Mouse (Mus musculus) heart, adult 2 months (tissue): ENCODE measurements around the gene Trim47. TPM values are rescaled to one million over a fixed set of nuclear protein-coding genes. Genes with fewer than 3 reads are reported as not detected.
A peak's percentile ranks its signal among the peaks of the same experiment; 100 is the strongest.

Experiments
- DNase-seq, 2 experiments: peaks; one replicate each; pipeline ENCODE4 v3.0.0; 2021
- H3K27ac ChIP-seq: fragments of 200-600 bp; 2 replicates; pipeline ENCODE4 v1.8.1; 2022
- H3K27me3 ChIP-seq: fragments of 200-500 bp; 2 replicates; pipeline ENCODE4 v1.6.1; 2012; ENCODE audit warnings: mild to moderate bottlenecking, low read length, inconsistent platforms, mixed read lengths; ENCODE audit not compliant: control insufficient read depth, insufficient read depth
- H3K36me3 ChIP-seq: fragments of 200-500 bp; 2 replicates; pipeline ENCODE4 v1.6.1; 2012; ENCODE audit warnings: low read length, inconsistent platforms; ENCODE audit not compliant: control insufficient read depth, insufficient read depth
- H3K4me1 ChIP-seq: fragments of 200-500 bp; 2 replicates; pipeline ENCODE4 v1.6.1; 2011; ENCODE audit warnings: low read length; ENCODE audit not compliant: control insufficient read depth, insufficient read depth
- H3K4me3 ChIP-seq: fragments of 200-600 bp; 2 replicates; pipeline ENCODE4 v1.8.1; 2022
- H3K79me2 ChIP-seq: fragments of 200-500 bp; replicated peaks from 2 replicates; pipeline ENCODE4 v1.6.1; 2012; ENCODE audit warnings: mild to moderate bottlenecking, inconsistent platforms, low read length, moderate library complexity, mixed read lengths; ENCODE audit not compliant: control insufficient read depth, insufficient read depth
- H3K9ac ChIP-seq: fragments of 200-500 bp; 2 replicates; pipeline ENCODE4 v1.6.1; 2012; ENCODE audit warnings: low read depth, mild to moderate bottlenecking, control low read depth, inconsistent platforms, low read length, mixed read lengths
- CTCF ChIP-seq: fragments of 200-600 bp; IDR thresholded peaks from 2 replicates; pipeline ENCODE4 v1.8.1; 2022; ENCODE audit warnings: antibody characterized with exemption, mild to moderate bottlenecking, moderate library complexity
- EP300 ChIP-seq: fragments of 200-500 bp; IDR thresholded peaks from 2 replicates; pipeline ENCODE4 v1.6.1; 2011; ENCODE audit warnings: low read depth, low read length, control low read depth; ENCODE audit not compliant: insufficient read depth
- POLR2A ChIP-seq: fragments of 200-500 bp; IDR thresholded peaks from 2 replicates; pipeline ENCODE4 v1.6.1; 2011; ENCODE audit warnings: mild to moderate bottlenecking, low read depth, low read length, control low read depth; ENCODE audit not compliant: insufficient read depth
- WGBS: fragments of 180-500 bp; shearing (Covaris S2); methylation state at CpG from one replicate; pipeline ENCODE4 v1.1.7; 2018; 5-methylcytosine and 5-hydroxymethylcytosine counted together
- intact Hi-C: fragments of 180-260 bp; cut with DNase I; formaldehyde crosslinking; loops from one replicate; pipeline ENCODE4 v1.15.1; 2025
- polyA plus RNA-seq: library from polyadenylated mRNA; depleted of rRNA; stranded (reverse); fragments of >200 nt; gene quantifications from 2 replicates; pipeline ENCODE4 v1.2.3, GENCODE M21; 2012
- total RNA-seq, 2 experiments: library from RNA; stranded (reverse); gene quantifications; 2 replicates each; pipeline ENCODE4 v1.2.3; 2021

The Trim47 gene
- total and polyA plus RNA-seq, 3 experiments = 23.1 to 29.5 (median 28.2) TPM

DNA sequence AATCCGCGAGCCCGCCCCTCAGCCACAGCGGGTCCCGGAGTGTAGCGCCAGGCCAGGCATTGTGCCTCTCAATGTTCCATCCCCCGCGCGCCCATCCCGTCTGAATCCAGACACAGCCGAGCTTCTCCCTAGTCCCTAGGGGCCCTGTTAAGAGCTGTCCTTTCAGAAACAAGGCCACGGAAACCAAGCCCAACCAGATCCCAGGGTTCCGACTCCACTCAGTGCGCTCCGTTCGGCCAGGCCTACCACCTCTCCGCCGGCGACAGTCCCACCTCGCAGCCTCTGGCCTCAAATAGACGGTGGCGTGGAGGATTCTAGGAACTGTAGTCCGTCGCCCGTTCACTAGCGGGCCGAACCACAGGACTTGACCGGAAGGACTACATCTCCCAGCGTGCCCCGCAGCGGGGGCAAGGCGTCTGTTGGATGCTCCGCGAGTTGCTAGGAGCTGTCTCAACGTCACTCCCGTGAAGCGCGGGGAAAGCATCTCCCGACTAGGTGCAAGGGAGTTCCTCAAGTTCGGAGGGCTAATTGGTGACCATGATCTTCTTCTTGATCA lies 41.0 kb upstream of the Trim47 start, which contains the start of gene Fbf1:
Gene Fbf1 (minus strand): TSS at position 283 of the 556 bp plus-strand sequence.
- Histone ChIP-seq H3K27me3 (no peaks in the 10 kb centered on the region), H3K9ac (peak within 1 kb of the TSS; percentile 87), H3K4me1 (no peaks in the 10 kb centered on the region; the same call in 1 of the 2 replicates), H3K79me2 (no peaks in the 10 kb centered on the region), H3K36me3 (no peaks in the 10 kb centered on the region), H3K27ac (peak within 1 kb of the TSS; percentile 81), H3K4me3 (peak within 1 kb of the TSS; percentile 81)
- peak; percentile 95 to 96 for DNase-seq
- under 1% methylated on average over 40 of the region's 40 CpGs for WGBS
- TF ChIP-seq POLR2A (peak; percentile 89), CTCF (peak; percentile 9; the same call in 1 of the 2 replicates), EP300 (peak; percentile 75; the same call in 1 of the 2 replicates)
- intact Hi-C loops = loop anchor here (2.0 kb wide), 2 partner anchors 25 to 51 kb away; no protein-coding TSS in a partner anchor

DNA sequence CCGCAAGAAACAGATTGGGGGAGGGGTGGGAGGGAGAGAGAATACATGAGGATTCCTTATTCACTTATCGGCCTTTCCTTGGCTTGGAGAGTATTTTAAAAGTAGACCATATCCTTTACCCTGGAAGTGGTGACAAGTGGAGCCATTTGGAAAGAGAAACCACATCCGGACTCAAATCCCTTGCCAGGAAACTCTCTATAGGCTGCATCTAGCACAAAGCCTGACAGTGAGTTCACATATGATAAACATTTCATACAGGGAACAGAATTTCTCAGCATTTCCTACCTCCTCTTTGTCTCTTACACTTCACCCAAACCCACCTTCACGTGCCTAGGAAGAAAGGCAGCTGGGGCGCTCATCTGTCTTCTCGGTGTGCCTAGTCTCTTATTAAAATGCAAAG lies 40.2 kb upstream of the Trim47 start:
- Histone ChIP-seq H3K27me3 (no peaks in the 10 kb centered on the region), H3K4me3 (peak overlapping the region; percentile 81), H3K4me1 (no peaks in the 10 kb centered on the region; the same call in 1 of the 2 replicates), H3K79me2 (no peaks in the 10 kb centered on the region), H3K36me3 (no peaks in the 10 kb centered on the region), H3K27ac (peak overlapping the region; percentile 81), H3K9ac (peak overlapping the region; percentile 87)
- intact Hi-C loops = loop anchor here (2.0 kb wide), 2 partner anchors 24 to 52 kb away; no protein-coding TSS in a partner anchor
- TF ChIP-seq POLR2A = no peak
- no peak for TF ChIP-seq CTCF
- no peak for TF ChIP-seq EP300
- DNase-seq = no peak
- WGBS = 9% methylated on average over 6 of the region's 6 CpGs

DNA sequence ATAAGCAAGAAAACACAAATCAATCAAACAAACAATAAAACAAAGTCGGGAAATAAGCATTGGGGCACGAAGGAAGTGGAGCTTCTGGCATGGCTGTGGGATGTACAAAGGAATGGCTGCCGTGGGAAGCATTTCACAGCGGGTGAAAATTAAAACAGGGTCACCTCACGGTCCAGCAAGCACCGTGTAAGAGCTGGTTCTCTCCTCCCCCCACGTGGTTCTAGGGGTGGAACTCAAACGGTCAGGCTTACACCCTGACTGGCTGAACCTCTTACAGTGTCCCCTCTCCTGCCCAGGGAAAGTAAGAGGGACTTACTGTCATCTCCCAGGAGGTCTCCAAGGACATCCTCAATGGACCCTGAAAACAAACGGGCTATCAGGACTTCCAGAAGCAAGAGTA lies 36.0 kb upstream of the Trim47 start:
- Histone ChIP-seq H3K4me3 (no peak overlapping the region), H3K9ac (no peak overlapping the region), H3K4me1 (no peaks in the 10 kb centered on the region; the same call in 1 of the 2 replicates), H3K27me3 (no peaks in the 10 kb centered on the region), H3K36me3 (no peaks in the 10 kb centered on the region), H3K27ac (no peak overlapping the region), H3K79me2 (no peaks in the 10 kb centered on the region)
- no peak for TF ChIP-seq EP300
- no peak for TF ChIP-seq CTCF
- TF ChIP-seq POLR2A = no peak
- intact Hi-C loops = no loop called here
- WGBS = 64% methylated on average over 9 of the region's 9 CpGs
- DNase-seq = no peak

DNA sequence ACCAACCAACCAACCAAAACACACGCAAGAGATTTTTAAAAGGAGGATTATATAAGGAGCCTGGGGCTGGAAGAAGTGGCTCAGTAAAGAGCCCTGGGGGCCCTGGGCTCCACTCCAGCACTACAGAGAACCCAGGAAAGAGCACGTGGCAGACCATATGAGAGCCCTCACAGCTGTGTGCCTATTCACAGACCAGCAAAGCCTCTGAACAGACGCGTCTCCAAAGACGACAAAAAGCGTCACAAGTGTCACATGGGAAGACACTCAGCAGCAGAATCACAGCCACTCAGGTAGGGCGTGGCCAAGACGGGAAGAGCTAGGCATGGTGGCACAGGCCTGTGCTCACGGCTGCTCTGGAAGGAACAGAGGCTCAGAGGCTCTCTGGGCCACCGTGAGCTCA lies 35.1 kb upstream of the Trim47 start:
- Histone ChIP-seq H3K4me3 (no peak overlapping the region), H3K36me3 (no peaks in the 10 kb centered on the region)
- WGBS = 74% methylated on average over 10 of the region's 10 CpGs

DNA sequence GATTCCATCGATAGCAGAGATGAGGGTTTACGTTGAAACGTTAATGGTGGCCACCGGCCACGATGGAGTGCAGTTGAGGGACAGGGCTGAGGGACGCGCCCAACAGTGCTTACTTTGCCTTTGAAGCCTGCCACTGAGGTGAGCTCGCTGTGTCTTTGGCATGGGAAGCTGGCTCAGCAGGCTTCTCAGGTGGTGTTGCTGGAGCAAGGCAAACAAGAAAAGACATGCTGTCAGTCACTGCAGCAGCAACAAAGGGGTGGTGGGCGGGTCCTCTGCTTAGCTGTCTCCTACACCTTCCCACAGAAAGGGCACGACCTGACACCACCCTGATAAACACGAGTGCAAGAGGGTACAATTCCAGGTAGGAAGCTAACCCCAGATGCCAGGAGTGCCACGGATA lies 34.3 kb upstream of the Trim47 start:
- no peaks in the 10 kb centered on the region for H3K79me2 ChIP-seq
- intact Hi-C loops = no loop called here
- H3K4me1 ChIP-seq = no peaks in the 10 kb centered on the region
- TF ChIP-seq EP300 = no peak
- no peak for TF ChIP-seq CTCF
- TF ChIP-seq POLR2A = no peak
- no peak overlapping the region for H3K27ac ChIP-seq
- no peaks in the 10 kb centered on the region for H3K27me3 ChIP-seq
- H3K4me3 ChIP-seq = no peak overlapping the region
- 81% methylated on average over 12 of the region's 12 CpGs for WGBS
- no peak overlapping the region for H3K9ac ChIP-seq
- H3K36me3 ChIP-seq = no peaks in the 10 kb centered on the region
- no peak for DNase-seq

More for the DNA sequence above, 35.1 kb upstream of the Trim47 start:
- TF ChIP-seq CTCF (no peak), EP300 (no peak), POLR2A (no peak)
- DNase-seq = no peak
- Histone ChIP-seq H3K27me3 (no peaks in the 10 kb centered on the region), H3K27ac (no peak overlapping the region), H3K9ac (no peak overlapping the region), H3K4me1 (no peaks in the 10 kb centered on the region), H3K79me2 (no peaks in the 10 kb centered on the region)
- intact Hi-C loops = no loop called here

DNA sequence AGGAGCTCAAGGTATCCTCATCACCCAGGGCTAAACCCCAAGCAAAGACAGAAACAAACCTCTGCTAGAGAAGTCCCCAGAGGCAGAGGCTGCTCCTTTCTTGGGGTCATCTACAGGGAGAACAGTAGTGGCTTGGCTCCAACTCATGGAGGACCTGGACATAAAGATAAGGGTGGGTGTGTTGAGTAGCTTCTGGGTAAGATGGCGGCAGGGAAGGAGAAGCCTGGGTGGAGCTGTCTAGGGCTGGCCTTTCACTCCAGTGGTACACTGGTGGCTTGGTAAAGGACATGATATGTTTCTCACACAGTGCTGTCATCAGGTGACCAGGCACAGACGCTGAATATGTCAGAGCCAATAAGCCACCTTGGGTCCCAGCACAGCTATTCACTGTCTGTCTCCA lies 23.9 kb upstream of the Trim47 start:
- no peaks in the 10 kb centered on the region for H3K36me3 ChIP-seq
- no peak for DNase-seq
- H3K4me1 ChIP-seq = no peaks in the 10 kb centered on the region
- intact Hi-C loops = no loop called here
- no peaks in the 10 kb centered on the region for H3K79me2 ChIP-seq
- no peak overlapping the region for H3K9ac ChIP-seq
- WGBS = 89% methylated on average over 2 of the region's 2 CpGs
- no peak overlapping the region for H3K27ac ChIP-seq
- H3K4me3 ChIP-seq = no peak overlapping the region
- no peaks in the 10 kb centered on the region for H3K27me3 ChIP-seq
- TF ChIP-seq POLR2A = no peak
